Mouse (Mus musculus) kidney, adult 2 months (tissue): ENCODE data around the gene Coa5. TPM values are rescaled to one million over a fixed set of nuclear protein-coding genes. Genes with fewer than 3 reads are reported as not detected.

Experiments
- DNase-seq: peaks from one replicate; pipeline ENCODE4 v3.0.0; 2021
- H3K27ac ChIP-seq: fragments of 200-500 bp; 2 replicates; pipeline ENCODE4 v1.5.1; 2012; ENCODE audit warnings: low read depth, low read length, control low read depth, inconsistent platforms; ENCODE audit not compliant: insufficient read depth
- H3K27me3 ChIP-seq: fragments of 200-500 bp; replicated peaks from 2 replicates; pipeline ENCODE4 v1.6.1; 2012; ENCODE audit warnings: mild to moderate bottlenecking, moderate library complexity, low read length, inconsistent platforms; ENCODE audit not compliant: control insufficient read depth, insufficient read depth
- H3K36me3 ChIP-seq: fragments of 200-500 bp; 2 replicates; pipeline ENCODE4 v1.6.1; 2012; ENCODE audit warnings: mild to moderate bottlenecking, moderate library complexity, low read length, inconsistent platforms; ENCODE audit not compliant: control insufficient read depth, insufficient read depth
- H3K4me1 ChIP-seq: fragments of 200-500 bp; 2 replicates; pipeline ENCODE4 v1.6.1; 2011; ENCODE audit warnings: low read length; ENCODE audit not compliant: control insufficient read depth, insufficient read depth
- H3K4me3 ChIP-seq: fragments of 200-500 bp; 2 replicates; pipeline ENCODE4 v1.5.1; 2011; ENCODE audit warnings: mild to moderate bottlenecking, low read depth, low read length, control low read depth; ENCODE audit not compliant: insufficient read depth
- CTCF ChIP-seq: fragments of 200-500 bp; conservative IDR thresholded peaks from 2 replicates; pipeline ENCODE4 v1.5.1; 2011; ENCODE audit warnings: low read depth, mild to moderate bottlenecking, control low read depth, low read length, moderate library complexity, mixed read lengths; ENCODE audit not compliant: insufficient read depth, insufficient read length
- POLR2A ChIP-seq: fragments of 200-500 bp; IDR thresholded peaks from one replicate; pipeline ENCODE4 v1.6.1; 2011; ENCODE audit warnings: low read depth, low read length, control low read depth
- WGBS: fragments of 180-500 bp; shearing (Covaris S2); methylation state at CpG from one replicate; pipeline ENCODE4 v1.1.7; 2018; 5-methylcytosine and 5-hydroxymethylcytosine counted together
- polyA plus RNA-seq: library from polyadenylated mRNA; depleted of rRNA; stranded (reverse); fragments of >200 nt; gene quantifications from 2 replicates; pipeline ENCODE4 v1.2.3, GENCODE M21; 2012

Coa5 gene
- polyA plus RNA-seq, 1 experiment: 83.9 TPM

DNA sequence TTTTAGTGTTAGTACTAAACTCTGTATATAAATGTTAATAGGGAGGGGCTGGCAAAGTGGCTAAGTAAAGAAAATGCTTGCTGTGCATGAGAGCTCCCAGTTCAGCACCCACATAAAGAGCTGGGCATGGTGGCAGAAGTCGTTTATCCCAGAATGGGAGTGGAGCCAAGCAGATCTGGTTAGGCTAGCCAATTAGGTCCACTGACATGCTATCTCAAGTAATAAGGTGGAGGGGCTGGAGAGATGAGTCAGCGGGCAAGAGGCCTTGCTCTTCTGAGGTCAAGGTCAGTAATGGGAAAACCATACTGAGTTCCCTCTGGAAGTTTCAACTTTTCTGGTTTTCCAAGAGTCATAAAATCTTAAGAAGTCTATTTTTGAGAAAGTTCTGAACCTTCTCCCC, 992 bp downstream of the Coa5 start:
- no peak for DNase-seq
- 49% methylated on average over 2 of the region's 2 CpGs for WGBS
- TF ChIP-seq POLR2A (no peak), CTCF (no peak)
- peak overlapping the region; percentile 74 for H3K4me3 ChIP-seq
- peaks cover 8% of the 10 kb centered on the region for H3K4me1 ChIP-seq
- H3K36me3 ChIP-seq: peaks cover 2% of the 10 kb centered on the region; the same call in 1 of the 2 replicates
- no peaks in the 10 kb centered on the region for H3K27me3 ChIP-seq
- no peak overlapping the region for H3K27ac ChIP-seq

DNA sequence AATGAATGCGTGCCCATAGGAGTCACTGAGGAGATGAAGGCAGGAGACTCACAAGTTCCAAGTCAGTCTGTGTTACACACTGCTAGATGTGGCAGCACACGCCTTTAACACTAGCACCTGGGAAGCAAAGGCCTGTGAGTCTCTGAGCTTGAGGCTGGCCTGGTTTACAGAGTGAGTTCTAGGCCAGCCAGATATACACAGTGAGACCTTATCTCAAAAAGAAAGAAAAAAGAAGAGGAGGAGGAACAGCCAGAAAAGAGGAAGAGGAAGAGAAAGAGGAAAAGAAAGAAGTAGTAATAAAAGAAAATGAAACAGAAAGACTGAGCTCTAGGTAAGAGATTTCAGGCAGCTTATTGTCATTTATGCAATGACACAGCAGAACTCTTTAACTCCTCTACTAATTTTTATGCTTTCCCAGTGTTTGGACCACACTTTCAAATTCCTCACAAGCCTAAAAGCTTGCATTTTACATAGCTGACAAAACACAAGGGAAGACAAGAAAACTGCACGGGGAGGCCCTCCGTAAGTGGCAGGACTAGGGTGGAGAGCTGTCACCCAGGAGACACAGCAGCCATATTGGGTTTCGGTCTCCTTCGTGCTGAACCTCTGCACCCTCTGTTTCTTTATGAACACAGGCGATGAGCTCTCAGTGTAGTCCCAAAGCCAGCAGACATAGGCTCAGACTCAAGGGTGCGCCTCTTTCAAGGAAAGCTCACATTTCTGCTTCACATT, 2.6 kb downstream of the Coa5 start:
- DNase-seq: no peak
- 90% methylated on average over 8 of the region's 8 CpGs for WGBS
- Histone ChIP-seq H3K36me3 (peaks cover 2% of the 10 kb centered on the region; the same call in 1 of the 2 replicates), H3K4me3 (no peak overlapping the region), H3K27ac (no peak overlapping the region), H3K27me3 (no peaks in the 10 kb centered on the region), H3K4me1 (peaks cover 8% of the 10 kb centered on the region)
- TF ChIP-seq CTCF (no peak), POLR2A (no peak)

DNA sequence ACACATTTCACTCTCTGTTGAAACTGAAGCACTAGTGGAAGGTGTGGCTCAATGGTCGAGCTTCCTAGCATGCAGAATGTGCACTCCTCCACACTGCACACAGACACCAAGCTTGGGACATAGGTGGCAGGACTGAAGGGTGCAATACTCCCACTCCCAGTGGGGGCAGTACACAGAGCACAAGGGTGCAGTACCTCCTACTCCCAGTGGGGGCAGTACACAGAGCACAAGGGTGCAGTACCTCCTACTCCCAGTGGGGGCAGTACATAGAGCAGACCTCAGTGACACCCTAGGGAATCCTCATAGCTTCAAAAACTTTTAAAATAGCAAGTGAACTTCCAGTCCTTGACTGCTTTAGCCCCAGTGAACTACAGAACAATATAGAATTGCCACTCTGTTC, 10.5 kb downstream of the Coa5 start:
- no peak overlapping the region for H3K4me3 ChIP-seq
- H3K36me3 ChIP-seq: peaks cover 4% of the 10 kb centered on the region; the same call in 1 of the 2 replicates
- no peak overlapping the region for H3K27ac ChIP-seq
- DNase-seq: peak; percentile 42
- 84% methylated on average over 1 of the region's 1 CpGs for WGBS
- H3K27me3 ChIP-seq: no peaks in the 10 kb centered on the region
- H3K4me1 ChIP-seq: no peaks in the 10 kb centered on the region
- TF ChIP-seq CTCF: peak; percentile 85
- no peak for TF ChIP-seq POLR2A

DNA sequence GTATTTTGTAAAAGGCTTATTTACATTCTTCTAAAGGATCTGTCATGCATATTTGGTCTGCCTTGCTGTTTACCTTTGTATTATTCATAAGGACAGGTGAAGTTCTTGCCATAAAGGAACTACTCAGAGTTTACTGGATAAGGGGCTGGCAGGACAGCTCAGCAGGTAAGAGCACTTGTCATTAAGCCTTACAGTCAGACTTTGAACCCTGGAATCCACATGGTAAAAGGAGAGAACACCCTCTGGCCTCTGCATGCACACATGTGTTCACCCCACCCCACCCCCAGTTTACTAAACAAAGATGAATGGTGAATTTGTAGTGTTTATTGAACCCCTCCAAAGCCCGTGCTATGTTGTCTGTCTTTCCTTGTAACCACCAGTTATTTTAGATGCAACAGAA, 14.5 kb downstream of the Coa5 start:
- Histone ChIP-seq H3K27me3 (no peaks in the 10 kb centered on the region), H3K36me3 (peaks cover 2% of the 10 kb centered on the region; the same call in 1 of the 2 replicates), H3K27ac (no peak overlapping the region), H3K4me1 (no peaks in the 10 kb centered on the region), H3K4me3 (no peak overlapping the region)
- no peak for TF ChIP-seq CTCF
- no peak for TF ChIP-seq POLR2A
- no peak for DNase-seq
- WGBS: 94% methylated on average over 1 of the region's 1 CpGs

DNA sequence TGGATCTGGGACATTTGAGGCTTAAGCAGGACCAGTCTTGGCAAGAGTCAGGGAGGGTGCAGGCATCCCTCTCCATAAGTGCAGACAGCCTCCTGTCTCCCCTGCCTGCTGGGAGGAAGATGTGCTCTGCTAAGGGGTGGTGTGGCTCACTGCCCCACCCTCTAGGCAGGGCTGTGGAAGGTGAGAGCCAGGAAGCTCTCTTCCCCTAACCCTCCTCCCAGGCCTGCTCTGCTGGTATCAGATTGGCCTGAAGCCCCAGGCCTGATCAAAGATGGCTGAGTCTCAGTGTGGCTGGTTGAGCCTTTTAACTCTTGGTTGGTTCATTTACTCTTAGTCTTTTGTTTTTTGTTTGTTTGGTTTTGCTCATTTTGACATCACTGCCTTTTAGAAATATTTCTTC, 20.3 kb downstream of the Coa5 start:
- no peak for TF ChIP-seq CTCF
- no peak for TF ChIP-seq POLR2A
- no peaks in the 10 kb centered on the region for H3K27me3 ChIP-seq
- H3K4me1 ChIP-seq: no peaks in the 10 kb centered on the region
- DNase-seq: no peak
- H3K36me3 ChIP-seq: no peaks in the 10 kb centered on the region
- H3K4me3 ChIP-seq: no peak overlapping the region
- H3K27ac ChIP-seq: no peak overlapping the region

DNA sequence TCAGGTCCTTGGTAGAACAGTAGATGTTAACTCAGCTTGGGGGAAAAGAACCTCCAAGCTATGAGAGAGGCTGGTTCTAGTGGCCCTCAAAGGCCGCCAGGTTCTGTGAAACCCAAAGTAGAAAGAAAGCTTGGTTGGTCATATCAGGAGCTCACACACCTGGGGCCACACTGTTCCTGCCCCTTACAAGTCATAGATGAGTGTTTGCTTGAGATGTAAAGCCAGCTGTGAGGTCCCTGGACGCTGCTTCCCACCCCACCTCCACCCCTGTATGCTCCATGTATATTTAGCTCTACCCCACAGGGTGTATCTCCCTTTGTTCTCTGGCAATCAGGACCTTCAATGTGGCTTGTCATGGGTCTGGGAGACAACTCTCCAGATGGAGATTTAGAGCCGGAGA, 21.2 kb downstream of the Coa5 start:
- no peak overlapping the region for H3K27ac ChIP-seq
- H3K36me3 ChIP-seq: no peaks in the 10 kb centered on the region
- no peak overlapping the region for H3K4me3 ChIP-seq
- no peaks in the 10 kb centered on the region for H3K4me1 ChIP-seq
- H3K27me3 ChIP-seq: no peaks in the 10 kb centered on the region
- no peak for DNase-seq
- 88% methylated on average over 3 of the region's 3 CpGs for WGBS
- TF ChIP-seq CTCF: no peak
- no peak for TF ChIP-seq POLR2A

DNA sequence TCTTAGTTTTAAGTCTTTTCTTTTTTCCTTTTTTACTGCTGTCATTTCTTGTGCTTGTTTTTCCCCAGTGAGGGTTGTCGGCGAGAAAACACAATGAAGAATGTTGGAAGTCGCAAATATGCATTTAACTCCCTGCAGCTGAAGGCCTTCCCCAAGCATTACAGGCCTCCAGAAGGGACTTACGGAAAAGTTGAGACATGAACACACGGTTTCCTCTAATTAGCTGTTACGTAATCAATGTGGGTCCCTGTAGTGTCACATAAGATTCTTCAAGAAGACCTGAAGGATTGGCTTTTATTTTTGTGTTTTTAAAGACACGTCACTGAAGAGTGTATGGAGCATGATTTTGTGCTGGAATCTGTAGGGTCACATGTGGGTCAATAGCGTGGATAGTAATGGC, 21.8 kb downstream of the Coa5 start:
- H3K27ac ChIP-seq: no peak overlapping the region
- H3K4me3 ChIP-seq: no peak overlapping the region
- H3K4me1 ChIP-seq: no peaks in the 10 kb centered on the region
- DNase-seq: no peak
- 85% methylated on average over 8 of the region's 8 CpGs for WGBS
- H3K27me3 ChIP-seq: no peaks in the 10 kb centered on the region
- TF ChIP-seq CTCF (no peak), POLR2A (no peak)
- no peaks in the 10 kb centered on the region for H3K36me3 ChIP-seq
